9 mouse cellular contexts compared by ENCODE assay signal in genomic region chr2:152794281-152794827, GRCm38 (mm10). TPM values are rescaled to one million over a fixed set of nuclear protein-coding genes. Genes with fewer than 3 reads are reported as not detected.
DNase-seq lines count a peak whose midpoint lies in the region; ATAC-seq and TF ChIP-seq lines count a peak whose summit lies in the region.
"Had no signal": no experiment of that assay in that cellular context is flagged by ENCODE, and none has a peak within 500 bp of the region (broad histone marks: within the 10 kb centered on the region; RNA-seq: fewer than 3 reads in every experiment).

No protein-coding gene starts in this region.

- no peak for DNase-seq in heart, postnatal 0 days (ENCODE audit: low spot score)
- DNase-seq in spleen, postnatal 36 days (ENCODE audit: low spot score in 2 of 2) = peak; percentile 50
- no peak for DNase-seq in spleen, postnatal 10 days (ENCODE audit: low spot score in 2 of 2)
- no peak for DNase-seq in c-Kit-positive CD71-positive TER-119-positive erythroid progenitor cells, embryonic 14.5 days (ENCODE audit: low spot score)

- no peaks in the 10 kb centered on the region for H3K9me3 ChIP-seq in heart, postnatal 0 days (replicated peaks; ENCODE audit: control insufficient read depth, low read length)
- no peaks in the 10 kb centered on the region for H3K9me3 ChIP-seq in heart, embryonic 11.5 days (replicated peaks; ENCODE audit: control insufficient read depth, low read length)
- H3K9me3 ChIP-seq in liver, embryonic 15.5 days (replicated peaks) = no peaks in the 10 kb centered on the region
- H3K9me3 ChIP-seq in forebrain, embryonic 12.5 days = no peaks in the 10 kb centered on the region
- H3K9me3 ChIP-seq: stomach, embryonic 15.5 days had no signal

- H3K4me2 ChIP-seq in heart, postnatal 0 days (ENCODE audit: low read depth, low read length) = no peak overlapping the region
- H3K4me2 ChIP-seq in heart, embryonic 11.5 days = no peak overlapping the region
- 0 out of 2 replicates have a peak overlapping the region, but pooled peaks have one; percentile 8 for H3K4me2 ChIP-seq in liver, embryonic 15.5 days
- no peak overlapping the region for H3K4me2 ChIP-seq in forebrain, embryonic 12.5 days
- H3K4me2 ChIP-seq: stomach, embryonic 15.5 days had no signal

- 74% methylated on average over 9 of the region's 9 CpGs for WGBS in heart, postnatal 0 days
- WGBS in heart, embryonic 11.5 days (ENCODE audit: insufficient replicate concordance) = 74% methylated on average over 9 of the region's 9 CpGs
- 71% methylated on average over 9 of the region's 9 CpGs for WGBS in liver, embryonic 15.5 days (ENCODE audit: insufficient replicate concordance)
- 89% methylated on average over 9 of the region's 9 CpGs for WGBS in forebrain, embryonic 12.5 days

- no peak for ATAC-seq in heart, postnatal 0 days (ENCODE audit: insufficient read depth, low read depth)
- ATAC-seq in heart, embryonic 11.5 days (replicated peaks; ENCODE audit: insufficient number of reproducible peaks, low FRiP score, low TSS enrichment) = no peak
- no peak for ATAC-seq in liver, embryonic 15.5 days (ENCODE audit: insufficient read depth)
- no peak for ATAC-seq in forebrain, embryonic 12.5 days (ENCODE audit: low FRiP score)
- no peak for ATAC-seq in frontal cortex, adult (ENCODE audit: low TSS enrichment)

- peaks cover 51% of the 10 kb centered on the region for H3K4me1 ChIP-seq in heart, postnatal 0 days (ENCODE audit: control insufficient read depth, insufficient read depth)
- peaks cover 43% of the 10 kb centered on the region for H3K4me1 ChIP-seq in heart, embryonic 11.5 days (ENCODE audit: control insufficient read depth, insufficient read depth, low read length)
- H3K4me1 ChIP-seq in liver, embryonic 15.5 days (replicated peaks) = peaks cover 86% of the 10 kb centered on the region
- H3K4me1 ChIP-seq in forebrain, embryonic 12.5 days = peaks cover 6% of the 10 kb centered on the region

- H3K27me3 ChIP-seq in heart, postnatal 0 days (ENCODE audit: control insufficient read depth, insufficient read depth, low read length) = no peaks in the 10 kb centered on the region
- no peaks in the 10 kb centered on the region for H3K27me3 ChIP-seq in heart, embryonic 11.5 days (ENCODE audit: control insufficient read depth, insufficient read depth, low read length)
- H3K27me3 ChIP-seq in liver, embryonic 15.5 days = no peaks in the 10 kb centered on the region
- no peaks in the 10 kb centered on the region for H3K27me3 ChIP-seq in forebrain, embryonic 12.5 days
- H3K27me3 ChIP-seq: stomach, embryonic 15.5 days had no signal

- no peak overlapping the region for H3K4me3 ChIP-seq in heart, postnatal 0 days (ENCODE audit: low read depth, low read length)
- no peak overlapping the region for H3K4me3 ChIP-seq in heart, embryonic 11.5 days (ENCODE audit: low read depth, low read length)
- no peak overlapping the region for H3K4me3 ChIP-seq in liver, embryonic 15.5 days (replicated peaks)
- H3K4me3 ChIP-seq in forebrain, embryonic 12.5 days (replicated peaks) = no peak overlapping the region
- H3K4me3 ChIP-seq: stomach, embryonic 15.5 days had no signal

- H3K27ac ChIP-seq in heart, postnatal 0 days (ENCODE audit: low read depth) = peak overlapping the region; percentile 69
- no peak overlapping the region for H3K27ac ChIP-seq in heart, embryonic 11.5 days (ENCODE audit: low read depth, low read length)
- H3K27ac ChIP-seq in liver, embryonic 15.5 days (replicated peaks) = peak overlapping the region; percentile 99
- no peak overlapping the region for H3K27ac ChIP-seq in forebrain, embryonic 12.5 days
- H3K27ac ChIP-seq: stomach, embryonic 15.5 days had no signal

- no peak overlapping the region for H3K9ac ChIP-seq in heart, postnatal 0 days (replicated peaks; ENCODE audit: low read depth, low read length)
- no peak overlapping the region for H3K9ac ChIP-seq in heart, embryonic 11.5 days (ENCODE audit: low read depth, low read length)
- H3K9ac ChIP-seq in liver, embryonic 15.5 days = 0 out of 2 replicates have a peak overlapping the region, but pooled peaks have one; percentile 2
- no peak overlapping the region for H3K9ac ChIP-seq in forebrain, embryonic 12.5 days
- H3K9ac ChIP-seq: stomach, embryonic 15.5 days had no signal

- no peak for TF ChIP-seq CTCF in heart, postnatal 0 days (IDR thresholded peaks at IDR 0.05; ENCODE audit: low read depth)

- TF ChIP-seq EP300 in heart, postnatal 0 days (IDR thresholded peaks at IDR 0.05; ENCODE audit: low read depth) = no peak

- peaks cover 3% of the 10 kb centered on the region; the same call in 1 of the 2 replicates for H3K36me3 ChIP-seq in heart, postnatal 0 days (replicated peaks; ENCODE audit: control insufficient read depth, insufficient read depth, low read length)
- no peaks in the 10 kb centered on the region for H3K36me3 ChIP-seq in heart, embryonic 11.5 days (ENCODE audit: control insufficient read depth, insufficient read depth, low read length)
- peaks cover 42% of the 10 kb centered on the region for H3K36me3 ChIP-seq in liver, embryonic 15.5 days (replicated peaks)
- H3K36me3 ChIP-seq in forebrain, embryonic 12.5 days (replicated peaks) = peaks cover 7% of the 10 kb centered on the region
- H3K36me3 ChIP-seq: stomach, embryonic 15.5 days had no signal

RNA-seq across cellular contexts. Expression of gene Bcl2l1, which starts 37.2 kb away (rescaled TPM):
- total RNA-seq in heart, postnatal 0 days (2014; rRNA removed; ENCODE audit: low replicate concordance) = 60.9 and 75.6 TPM in 2 replicates
- polyA plus RNA-seq in heart, postnatal 0 days (2015; fragmentation: Nextera tagmentation; extraction: Ambion mirVana) = 34.5 and 35.0 TPM in 2 replicates
- 69.8 and 73.1 TPM in 2 replicates for polyA plus RNA-seq in heart, embryonic 11.5 days (2014; fragmentation: Nextera tagmentation; extraction: Ambion mirVana)
- polyA plus RNA-seq in liver, embryonic 15.5 days (2015; fragmentation: Nextera tagmentation; extraction: Ambion mirVana) = 209 and 237 TPM in 2 replicates
- 159 and 164 TPM in 2 replicates for polyA plus RNA-seq in forebrain, embryonic 12.5 days (2016; fragmentation: Nextera tagmentation; extraction: Ambion mirVana)

RNA-seq across cellular contexts. Expression of gene Cox4i2, which starts 40.4 kb away (rescaled TPM):
- total RNA-seq in heart, postnatal 0 days (2014; rRNA removed; ENCODE audit: low replicate concordance) = 13.4 and 29.9 TPM in 2 replicates
- 17.0 and 21.4 TPM in 2 replicates for polyA plus RNA-seq in heart, postnatal 0 days (2015; fragmentation: Nextera tagmentation; extraction: Ambion mirVana)
- polyA plus RNA-seq in heart, embryonic 11.5 days (2014; fragmentation: Nextera tagmentation; extraction: Ambion mirVana) = 22.4 and 22.5 TPM in 2 replicates
- 1.0 and 1.1 TPM in 2 replicates for polyA plus RNA-seq in liver, embryonic 15.5 days (2015; fragmentation: Nextera tagmentation; extraction: Ambion mirVana)
- polyA plus RNA-seq in forebrain, embryonic 12.5 days (2016; fragmentation: Nextera tagmentation; extraction: Ambion mirVana) = 3.1 and 3.6 TPM in 2 replicates

RNA-seq across cellular contexts. Expression of gene Tpx2, which starts 53.4 kb away (rescaled TPM):
- 8.1 and 13.6 TPM in 2 replicates for total RNA-seq in heart, postnatal 0 days (2014; rRNA removed; ENCODE audit: low replicate concordance)
- polyA plus RNA-seq in heart, postnatal 0 days (2015; fragmentation: Nextera tagmentation; extraction: Ambion mirVana) = 15.0 and 15.1 TPM in 2 replicates
- polyA plus RNA-seq in heart, embryonic 11.5 days (2014; fragmentation: Nextera tagmentation; extraction: Ambion mirVana) = 81.0 and 88.3 TPM in 2 replicates
- polyA plus RNA-seq in liver, embryonic 15.5 days (2015; fragmentation: Nextera tagmentation; extraction: Ambion mirVana) = 52.8 and 59.4 TPM in 2 replicates
- 133 and 156 TPM in 2 replicates for polyA plus RNA-seq in forebrain, embryonic 12.5 days (2016; fragmentation: Nextera tagmentation; extraction: Ambion mirVana)

RNA-seq across cellular contexts. Expression of gene Id1, which starts 58.3 kb away (rescaled TPM):
- 146 and 188 TPM in 2 replicates for total RNA-seq in heart, postnatal 0 days (2014; rRNA removed; ENCODE audit: low replicate concordance)
- 46.7 and 59.3 TPM in 2 replicates for polyA plus RNA-seq in heart, postnatal 0 days (2015; fragmentation: Nextera tagmentation; extraction: Ambion mirVana)
- polyA plus RNA-seq in heart, embryonic 11.5 days (2014; fragmentation: Nextera tagmentation; extraction: Ambion mirVana) = 95.3 and 98.1 TPM in 2 replicates
- polyA plus RNA-seq in liver, embryonic 15.5 days (2015; fragmentation: Nextera tagmentation; extraction: Ambion mirVana) = 20.5 and 20.9 TPM in 2 replicates
- 37.9 and 48.5 TPM in 2 replicates for polyA plus RNA-seq in forebrain, embryonic 12.5 days (2016; fragmentation: Nextera tagmentation; extraction: Ambion mirVana)

Comparison
In these comparisons a context has a peak if more than half of its experiments do, and no peak if none do; other contexts are left out.
1. DNase-seq: peak in spleen, postnatal 36 days (2 of 2); none in heart, postnatal 0 days (single experiment), spleen, postnatal 10 days (0 of 2) and c-Kit-positive CD71-positive TER-119-positive erythroid progenitor cells, embryonic 14.5 days (single experiment).
2. H3K27ac ChIP-seq: peak in heart, postnatal 0 days (single experiment) and liver, embryonic 15.5 days (single experiment); none in heart, embryonic 11.5 days (single experiment) and forebrain, embryonic 12.5 days (single experiment).